Mouse (Mus musculus) lung, adult 2 months (tissue): ENCODE results near the gene Pprc1.

Experiments
- CTCF ChIP-seq: fragments of 200-500 bp; IDR thresholded peaks from 2 replicates; pipeline ENCODE4 v1.5.1; 2011; ENCODE audit warnings: mild to moderate bottlenecking, low read length, control low read depth; ENCODE audit not compliant: insufficient read depth
- POLR2A ChIP-seq: fragments of 200-500 bp; IDR thresholded peaks from 2 replicates; pipeline ENCODE4 v1.6.1; 2011; ENCODE audit warnings: low read depth, mild to moderate bottlenecking, control low read depth, low read length, borderline replicate concordance; ENCODE audit errors: extremely low read depth

GRCm38 (mm10) chr19:46085185-46085584 lies 40.5 kb downstream of the Pprc1 start:
- no peak for TF ChIP-seq CTCF
- TF ChIP-seq POLR2A: no peak
